Mouse (Mus musculus) spleen, adult 2 months (tissue): ENCODE results near the gene Ppp1r16b.

Source experiments
- CTCF ChIP-seq: fragments of 200-500 bp; IDR thresholded peaks from 2 replicates; pipeline ENCODE4 v1.5.1; 2011; ENCODE audit warnings: mild to moderate bottlenecking, inconsistent platforms; ENCODE audit not compliant: insufficient read depth, insufficient read length, insufficient replicate concordance; ENCODE audit errors: extremely low read depth
- POLR2A ChIP-seq: fragments of 200-500 bp; IDR thresholded peaks from 2 replicates; pipeline ENCODE4 v1.6.1; 2011; ENCODE audit warnings: low read depth, low read length, inconsistent platforms

DNA sequence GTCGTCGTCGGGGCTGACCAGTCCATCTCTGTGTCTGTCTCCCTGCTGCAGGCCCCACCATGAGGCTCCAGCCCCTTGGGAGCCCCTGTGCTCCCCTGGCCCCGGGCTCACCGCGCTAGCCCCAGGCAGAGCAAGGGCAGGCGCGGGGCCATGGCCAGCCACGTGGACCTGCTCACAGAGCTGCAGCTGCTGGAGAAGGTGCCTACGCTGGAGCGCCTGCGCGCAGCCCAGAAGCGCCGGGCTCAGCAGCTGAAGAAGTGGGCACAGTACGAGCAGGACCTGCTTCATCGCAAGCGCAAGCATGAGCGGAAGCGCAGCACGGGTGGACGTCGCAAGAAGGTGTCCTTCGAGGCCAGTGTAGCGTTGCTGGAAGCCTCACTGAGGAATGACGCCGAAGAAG is 30.6 kb downstream of the Ppp1r16b start:
- TF ChIP-seq POLR2A (no peak), CTCF (no peak)
